Mouse (Mus musculus) ES-Bruce4 (cell line): ENCODE measurements around the gene Tctex1d2.

Experiments
- CTCF ChIP-seq: IDR thresholded peaks from one replicate; pipeline ENCODE4 v1.8.1; 2011; ENCODE audit warnings: low read depth, low read length
- EP300 ChIP-seq: IDR thresholded peaks from 2 replicates; pipeline ENCODE4 v1.6.1; 2011; ENCODE audit warnings: low read depth, low read length; ENCODE audit not compliant: insufficient read depth

DNA sequence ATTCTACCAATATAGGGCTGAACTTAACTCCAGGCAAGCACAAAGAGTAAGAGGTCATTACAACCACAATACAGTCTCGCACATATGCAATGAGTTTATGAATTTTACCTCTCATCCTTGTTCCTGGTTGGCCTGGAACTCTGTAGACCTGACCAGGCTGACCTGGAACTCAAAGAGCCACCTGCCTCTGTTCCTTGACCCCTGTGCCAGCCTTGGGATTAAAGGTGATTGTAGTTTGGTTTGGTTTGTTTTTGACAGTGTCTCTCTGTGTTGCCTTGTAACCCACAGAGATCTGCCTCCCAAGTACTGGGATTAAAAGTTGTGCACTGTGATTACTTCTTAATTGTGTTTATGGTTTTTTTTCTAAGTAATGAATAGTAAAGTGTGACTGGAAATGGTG, 37.3 kb downstream of the Tctex1d2 start:
- TF ChIP-seq CTCF (no peak), EP300 (no peak)
